Mouse (Mus musculus) midbrain, embryonic 16.5 days (tissue): ENCODE measurements at regions not wholly inside any gene's neighbourhood (a gene's known extent, or its start where the extent isn't known, plus 50 kb on each side); places are given as distances from the start of the nearest gene placed in this dataset.

Source experiments
- ATAC-seq: fragments of 200-750 bp; cut with Nextera tagmentation; 2 replicates; pipeline ENCODE4 v1.8.0; 2017; ENCODE audit warnings: moderate TSS enrichment
- H3K27ac ChIP-seq: fragments of 300-500 bp; sonication (generic); 2 replicates; pipeline ENCODE4 v1.5.1; 2014; ENCODE audit warnings: mild to moderate bottlenecking, low read length, mixed read lengths
- H3K27me3 ChIP-seq: fragments of 300-500 bp; sonication (generic); 2 replicates; pipeline ENCODE4 v1.6.1; 2014; ENCODE audit warnings: low read depth, low read length, mixed read lengths; ENCODE audit not compliant: control insufficient read depth, insufficient read depth
- H3K36me3 ChIP-seq: fragments of 300-500 bp; sonication (generic); 2 replicates; pipeline ENCODE4 v1.6.1; 2014; ENCODE audit warnings: mild to moderate bottlenecking, low read length, moderate library complexity, mixed read lengths; ENCODE audit not compliant: control insufficient read depth, insufficient read depth
- H3K4me1 ChIP-seq: fragments of 300-500 bp; sonication (generic); 2 replicates; pipeline ENCODE4 v1.6.1; 2014; ENCODE audit warnings: mild to moderate bottlenecking, low read length, mixed read lengths; ENCODE audit not compliant: control insufficient read depth, insufficient read depth
- H3K4me2 ChIP-seq: fragments of 300-500 bp; sonication (generic); 2 replicates; pipeline ENCODE4 v1.6.1; 2014; ENCODE audit warnings: mild to moderate bottlenecking, low read length, mixed read lengths
- H3K4me3 ChIP-seq: fragments of 300-500 bp; sonication (generic); 2 replicates; pipeline ENCODE4 v1.5.1; 2014; ENCODE audit warnings: low read depth, mild to moderate bottlenecking, low read length, moderate library complexity, mixed read lengths
- H3K9ac ChIP-seq: fragments of 300-500 bp; sonication (generic); 2 replicates; pipeline ENCODE4 v1.6.1; 2014; ENCODE audit warnings: low read depth, low read length, mixed read lengths
- H3K9me3 ChIP-seq: fragments of 300-500 bp; sonication (generic); replicated peaks from 2 replicates; pipeline ENCODE4 v1.6.1; 2014; ENCODE audit warnings: mild to moderate bottlenecking, low read length, mixed read lengths; ENCODE audit not compliant: control insufficient read depth, poor library complexity, severe bottlenecking
- WGBS: fragments of 180-500 bp; shearing (Covaris S2); extraction: QIAGEN DNeasy Blood & Tissue Kit; methylation state at CpG from one replicate; pipeline ENCODE4 v1.1.7; 2014; 5-methylcytosine and 5-hydroxymethylcytosine counted together

GRCm38 (mm10) chr7:111241538-111241937 lies 158.7 kb upstream of the Eif4g2 start:
- no peaks in the 10 kb centered on the region for H3K36me3 ChIP-seq
- no peak for ATAC-seq
- no peak overlapping the region for H3K9ac ChIP-seq
- H3K9me3 ChIP-seq: no peaks in the 10 kb centered on the region
- no peak overlapping the region for H3K27ac ChIP-seq
- no peak overlapping the region for H3K4me2 ChIP-seq
- H3K4me1 ChIP-seq: no peaks in the 10 kb centered on the region
- H3K4me3 ChIP-seq: no peak overlapping the region
- 63% methylated on average over 4 of the region's 4 CpGs for WGBS
- no peaks in the 10 kb centered on the region for H3K27me3 ChIP-seq

- Histone ChIP-seq H3K4me3 (no peak overlapping the region), H3K9me3 (no peaks in the 10 kb centered on the region), H3K4me2 (no peak overlapping the region), H3K27me3 (no peaks in the 10 kb centered on the region), H3K27ac (no peak overlapping the region), H3K9ac (no peak overlapping the region), H3K36me3 (no peaks in the 10 kb centered on the region), H3K4me1 (no peaks in the 10 kb centered on the region)
- WGBS: 86% methylated on average over 9 of the region's 9 CpGs
- no peak for ATAC-seq
These were observed 157.5 kb upstream of the Eif4g2 start for GRCm38 (mm10) chr7:111240234-111240826.

- ATAC-seq: no peak
- H3K9me3 ChIP-seq: no peaks in the 10 kb centered on the region
These were observed 155.0 kb upstream of the Eif4g2 start for GRCm38 (mm10) chr7:111237819-111238218.

GRCm38 (mm10) chr7:111230630-111231029 lies 147.8 kb upstream of the Eif4g2 start:
- WGBS: 89% methylated on average over 2 of the region's 2 CpGs
- Histone ChIP-seq H3K27me3 (no peaks in the 10 kb centered on the region), H3K36me3 (no peaks in the 10 kb centered on the region), H3K4me1 (no peaks in the 10 kb centered on the region), H3K27ac (no peak overlapping the region), H3K4me3 (no peak overlapping the region), H3K4me2 (no peak overlapping the region), H3K9me3 (no peaks in the 10 kb centered on the region), H3K9ac (no peak overlapping the region)
- no peak for ATAC-seq

More at GRCm38 (mm10) chr7:111237819-111238218, 155.0 kb upstream of the Eif4g2 start:
- no peaks in the 10 kb centered on the region for H3K36me3 ChIP-seq
- no peaks in the 10 kb centered on the region for H3K27me3 ChIP-seq
- no peak overlapping the region for H3K4me2 ChIP-seq
- no peak overlapping the region for H3K9ac ChIP-seq
- no peaks in the 10 kb centered on the region for H3K4me1 ChIP-seq
- H3K4me3 ChIP-seq: no peak overlapping the region
- no peak overlapping the region for H3K27ac ChIP-seq
- 89% methylated on average over 9 of the region's 9 CpGs for WGBS

- no peaks in the 10 kb centered on the region for H3K9me3 ChIP-seq
- H3K4me1 ChIP-seq: no peaks in the 10 kb centered on the region
- H3K36me3 ChIP-seq: no peaks in the 10 kb centered on the region
- no peak overlapping the region for H3K9ac ChIP-seq
- 84% methylated on average over 3 of the region's 3 CpGs for WGBS
- no peak for ATAC-seq
- H3K27ac ChIP-seq: no peak overlapping the region
- no peaks in the 10 kb centered on the region for H3K27me3 ChIP-seq
- H3K4me2 ChIP-seq: no peak overlapping the region
- no peak overlapping the region for H3K4me3 ChIP-seq
These were observed 144.3 kb upstream of the Eif4g2 start for GRCm38 (mm10) chr7:111227082-111227481.

- Histone ChIP-seq H3K9me3 (no peaks in the 10 kb centered on the region), H3K36me3 (no peaks in the 10 kb centered on the region), H3K27me3 (no peaks in the 10 kb centered on the region), H3K9ac (no peak overlapping the region), H3K27ac (no peak overlapping the region), H3K4me1 (no peaks in the 10 kb centered on the region), H3K4me2 (no peak overlapping the region), H3K4me3 (no peak overlapping the region)
- 100% methylated on average over 1 of the region's 1 CpGs for WGBS
- no peak for ATAC-seq
These were observed 143.3 kb upstream of the Eif4g2 start for GRCm38 (mm10) chr7:111226026-111226656.

GRCm38 (mm10) chr7:111215586-111215985 lies 132.8 kb upstream of the Eif4g2 start:
- Histone ChIP-seq H3K27me3 (no peaks in the 10 kb centered on the region), H3K9me3 (no peaks in the 10 kb centered on the region), H3K4me1 (peaks cover 3% of the 10 kb centered on the region), H3K4me3 (no peak overlapping the region), H3K4me2 (no peak overlapping the region), H3K9ac (no peak overlapping the region), H3K36me3 (no peaks in the 10 kb centered on the region), H3K27ac (no peak overlapping the region)
- no peak for ATAC-seq
- WGBS: 94% methylated on average over 5 of the region's 5 CpGs

GRCm38 (mm10) chr7:111214226-111214906 lies 131.5 kb upstream of the Eif4g2 start:
- Histone ChIP-seq H3K9me3 (no peaks in the 10 kb centered on the region), H3K4me1 (peaks cover 3% of the 10 kb centered on the region), H3K9ac (no peak overlapping the region), H3K4me2 (no peak overlapping the region), H3K27me3 (no peaks in the 10 kb centered on the region), H3K4me3 (no peak overlapping the region), H3K36me3 (no peaks in the 10 kb centered on the region), H3K27ac (no peak overlapping the region)
- ATAC-seq: no peak
- 85% methylated on average over 6 of the region's 6 CpGs for WGBS

GRCm38 (mm10) chr7:111212188-111212587 lies 129.4 kb upstream of the Eif4g2 start:
- H3K4me1 ChIP-seq: peaks cover 3% of the 10 kb centered on the region
- no peak overlapping the region for H3K4me3 ChIP-seq
- ATAC-seq: no peak
- no peaks in the 10 kb centered on the region for H3K27me3 ChIP-seq
- no peaks in the 10 kb centered on the region for H3K36me3 ChIP-seq
- WGBS: 43% methylated on average over 5 of the region's 5 CpGs
- no peaks in the 10 kb centered on the region for H3K9me3 ChIP-seq
- no peak overlapping the region for H3K4me2 ChIP-seq
- no peak overlapping the region for H3K9ac ChIP-seq
- no peak overlapping the region for H3K27ac ChIP-seq
